Mouse (Mus musculus): ENCODE measurements around the gene 1700029I15Rik.

Gene 1700029I15Rik

GRCm38 (mm10) chr2:92381901-92382588, at the start of gene 1700029I15Rik:
Gene 1700029I15Rik (plus strand): TSS chr2:92382538.
- in situ Hi-C loops (cut with MboI; ENCODE audit: unreplicated experiment in 2 of 2): no loop called here

- in situ Hi-C loops (cut with MboI; ENCODE audit: unreplicated experiment in 2 of 2): no loop called here
Measured at GRCm38 (mm10) chr2:92342418-92342817, 39.9 kb upstream of the 1700029I15Rik start.

- in situ Hi-C loops (cut with MboI; ENCODE audit: unreplicated experiment in 2 of 2): no loop called here
Measured at GRCm38 (mm10) chr2:92347191-92347590, 35.1 kb upstream of the 1700029I15Rik start.

- in situ Hi-C loops (cut with MboI; ENCODE audit: unreplicated experiment in 2 of 2): no loop called here
Measured at GRCm38 (mm10) chr2:92349589-92350425, 32.5 kb upstream of the 1700029I15Rik start.

GRCm38 (mm10) chr2:92350686-92351085, 31.7 kb upstream of the 1700029I15Rik start:
- in situ Hi-C loops (cut with MboI; ENCODE audit: unreplicated experiment in 2 of 2): no loop called here

- in situ Hi-C loops (cut with MboI; ENCODE audit: unreplicated experiment in 2 of 2): no loop called here
Measured at GRCm38 (mm10) chr2:92353402-92353801, 28.9 kb upstream of the 1700029I15Rik start.

- in situ Hi-C loops (cut with MboI; ENCODE audit: unreplicated experiment in 2 of 2): no loop called here
Measured at GRCm38 (mm10) chr2:92354224-92354623, 28.1 kb upstream of the 1700029I15Rik start.

GRCm38 (mm10) chr2:92359301-92359700, 23.0 kb upstream of the 1700029I15Rik start:
- in situ Hi-C loops (cut with MboI; ENCODE audit: unreplicated experiment in 2 of 2): no loop called here

- in situ Hi-C loops (cut with MboI; ENCODE audit: unreplicated experiment in 2 of 2): no loop called here
Measured at GRCm38 (mm10) chr2:92360186-92360823, 22.0 kb upstream of the 1700029I15Rik start.

- in situ Hi-C loops (cut with MboI; ENCODE audit: unreplicated experiment in 2 of 2): no loop called here
Measured at GRCm38 (mm10) chr2:92360893-92361292, 21.4 kb upstream of the 1700029I15Rik start.

- in situ Hi-C loops (cut with MboI; ENCODE audit: unreplicated experiment in 2 of 2): no loop called here
Measured at GRCm38 (mm10) chr2:92361795-92362194, 20.5 kb upstream of the 1700029I15Rik start.

- in situ Hi-C loops (cut with MboI; ENCODE audit: unreplicated experiment in 2 of 2): no loop called here
Measured at GRCm38 (mm10) chr2:92362571-92363228, 19.6 kb upstream of the 1700029I15Rik start.

- in situ Hi-C loops (cut with MboI; ENCODE audit: unreplicated experiment in 2 of 2): no loop called here
Measured at GRCm38 (mm10) chr2:92364086-92364485, 18.3 kb upstream of the 1700029I15Rik start.

- in situ Hi-C loops (cut with MboI; ENCODE audit: unreplicated experiment in 2 of 2): no loop called here
Measured at GRCm38 (mm10) chr2:92365568-92365967, 16.8 kb upstream of the 1700029I15Rik start.

GRCm38 (mm10) chr2:92367383-92368029, 14.8 kb upstream of the 1700029I15Rik start:
- in situ Hi-C loops (cut with MboI; ENCODE audit: unreplicated experiment in 2 of 2): no loop called here

- in situ Hi-C loops (cut with MboI; ENCODE audit: unreplicated experiment in 2 of 2): loop anchor here in 1 of 2 experiments (10.0 kb wide), 1 partner anchor 114 kb away; no protein-coding TSS in a partner anchor
Measured at GRCm38 (mm10) chr2:92370375-92370774, 12.0 kb upstream of the 1700029I15Rik start.

GRCm38 (mm10) chr2:92370821-92371805, 11.2 kb upstream of the 1700029I15Rik start:
- in situ Hi-C loops (cut with MboI; ENCODE audit: unreplicated experiment in 2 of 2): loop anchor here in 1 of 2 experiments (10.0 kb wide), 1 partner anchor 114 kb away; no protein-coding TSS in a partner anchor

GRCm38 (mm10) chr2:92371971-92372690, 10.2 kb upstream of the 1700029I15Rik start:
- in situ Hi-C loops (cut with MboI; ENCODE audit: unreplicated experiment in 2 of 2): loop anchor here in 1 of 2 experiments (10.0 kb wide), 1 partner anchor 113 kb away; no protein-coding TSS in a partner anchor
